Comparison of ENCODE assay signal across 21 mouse cellular contexts in the genomic region with DNA sequence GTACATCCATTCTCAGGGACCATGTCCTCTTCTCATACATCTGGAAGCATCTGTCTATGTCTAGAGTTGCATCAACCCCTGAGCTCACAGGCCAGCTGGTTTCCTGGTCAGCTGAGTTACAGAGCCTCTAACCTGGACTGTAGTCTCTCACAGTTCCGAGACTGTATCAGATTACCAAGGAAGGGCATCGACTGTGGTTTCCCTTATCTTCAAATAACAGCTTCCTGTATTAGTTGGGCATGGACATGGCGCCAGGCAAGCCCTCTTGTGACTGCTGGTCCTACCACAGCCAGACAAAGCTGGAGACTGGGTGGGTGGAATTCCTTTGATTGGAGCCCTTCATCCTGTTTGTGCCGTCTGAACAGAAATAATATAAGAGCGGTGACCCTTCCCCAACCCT. TPM values are rescaled to one million over a fixed set of nuclear protein-coding genes. Genes with fewer than 3 reads are reported as not detected.
"Had no signal": no experiment of that assay in that cellular context is flagged by ENCODE, and none has a peak within 500 bp of the region (broad histone marks: within the 10 kb centered on the region; RNA-seq: fewer than 3 reads in every experiment).

No protein-coding gene starts in this region.

- H3K4me2 ChIP-seq: liver, embryonic 12.5 days; lung, embryonic 15.5 days; midbrain, embryonic 12.5 days; neural tube, embryonic 13.5 days; neural tube, embryonic 15.5 days; stomach, embryonic 15.5 days had no signal

- H3K36me3 ChIP-seq: liver, embryonic 12.5 days; lung, embryonic 15.5 days; midbrain, embryonic 10.5 days; midbrain, embryonic 12.5 days; neural tube, embryonic 13.5 days; neural tube, embryonic 15.5 days; stomach, embryonic 15.5 days had no signal

- H3K27ac ChIP-seq: liver, embryonic 12.5 days; liver, embryonic 14.5 days; lung, embryonic 15.5 days; midbrain, embryonic 10.5 days; midbrain, embryonic 12.5 days; neural tube, embryonic 13.5 days; neural tube, embryonic 15.5 days; stomach, embryonic 15.5 days had no signal

- H3K4me3 ChIP-seq: liver, embryonic 12.5 days; lung, embryonic 15.5 days; midbrain, embryonic 10.5 days; midbrain, embryonic 12.5 days; myocyte; neural tube, embryonic 13.5 days; neural tube, embryonic 15.5 days; stomach, embryonic 15.5 days had no signal

- ATAC-seq: liver, embryonic 12.5 days; midbrain, embryonic 16.5 days had no signal

- H3K4me1 ChIP-seq: liver, embryonic 12.5 days; lung, embryonic 15.5 days; midbrain, embryonic 10.5 days; midbrain, embryonic 12.5 days; neural tube, embryonic 13.5 days; neural tube, embryonic 15.5 days; stomach, embryonic 15.5 days had no signal

- DNase-seq: midbrain, embryonic 14.5 days; retina, postnatal 1 day; right cerebral cortex, adult 18-20 months; right cerebral cortex, postnatal 25 days; thymus, adult 18-20 months; thymus, postnatal 14 days; thymus, postnatal 36 days had no signal

- H3K9me3 ChIP-seq: liver, embryonic 12.5 days; lung, embryonic 15.5 days; midbrain, embryonic 10.5 days; midbrain, embryonic 12.5 days; neural tube, embryonic 13.5 days; neural tube, embryonic 15.5 days; stomach, embryonic 15.5 days had no signal

- H3K9ac ChIP-seq: liver, embryonic 12.5 days; liver, embryonic 14.5 days; lung, embryonic 15.5 days; midbrain, embryonic 12.5 days; neural tube, embryonic 13.5 days; neural tube, embryonic 15.5 days; stomach, embryonic 15.5 days had no signal

- H3K27me3 ChIP-seq: liver, embryonic 12.5 days; lung, embryonic 15.5 days; midbrain, embryonic 12.5 days; neural tube, embryonic 13.5 days; neural tube, embryonic 15.5 days; stomach, embryonic 15.5 days had no signal

RNA-seq across cellular contexts. Expression of a gene that starts 6.9 kb away (rescaled TPM):
- polyA plus RNA-seq: liver, embryonic 12.5 days; liver, embryonic 14.5 days; liver, embryonic 16.5 days; lung, embryonic 15.5 days; midbrain, embryonic 10.5 days; midbrain, embryonic 12.5 days; midbrain, embryonic 14.5 days; midbrain, embryonic 16.5 days; myocyte; neural tube, embryonic 11.5 days; neural tube, embryonic 13.5 days; neural tube, embryonic 15.5 days; spleen, adult 2 months; stomach, embryonic 15.5 days; thymus, postnatal 0 days had no signal

RNA-seq across cellular contexts. Expression of a gene that starts 21.2 kb away (rescaled TPM):
- polyA plus RNA-seq: liver, embryonic 12.5 days; liver, embryonic 14.5 days; liver, embryonic 16.5 days; lung, embryonic 15.5 days; midbrain, embryonic 10.5 days; midbrain, embryonic 12.5 days; midbrain, embryonic 14.5 days; midbrain, embryonic 16.5 days; neural tube, embryonic 11.5 days; neural tube, embryonic 13.5 days; neural tube, embryonic 15.5 days had no signal
